Mouse (Mus musculus) mature B cell (primary cell): ENCODE results near the gene Calm5.

ENCODE experiments used
- in situ Hi-C: fragments of 300-500 bp; cut with MboI; formaldehyde crosslinking; loops from 2 replicates; pipeline ENCODE4 v1.14.3; 2019

The Calm5 gene

GRCm38 (mm10) chr13:3865648-3866354, 11.8 kb downstream of the Calm5 start:
- in situ Hi-C loops = no loop called here

- in situ Hi-C loops = no loop called here
Observed at GRCm38 (mm10) chr13:3866355-3867052, 12.5 kb downstream of the Calm5 start.

GRCm38 (mm10) chr13:3867158-3867557, 13.2 kb downstream of the Calm5 start:
- in situ Hi-C loops = no loop called here

- in situ Hi-C loops = no loop called here
Observed at GRCm38 (mm10) chr13:3869901-3870300, 15.9 kb downstream of the Calm5 start.

DNA sequence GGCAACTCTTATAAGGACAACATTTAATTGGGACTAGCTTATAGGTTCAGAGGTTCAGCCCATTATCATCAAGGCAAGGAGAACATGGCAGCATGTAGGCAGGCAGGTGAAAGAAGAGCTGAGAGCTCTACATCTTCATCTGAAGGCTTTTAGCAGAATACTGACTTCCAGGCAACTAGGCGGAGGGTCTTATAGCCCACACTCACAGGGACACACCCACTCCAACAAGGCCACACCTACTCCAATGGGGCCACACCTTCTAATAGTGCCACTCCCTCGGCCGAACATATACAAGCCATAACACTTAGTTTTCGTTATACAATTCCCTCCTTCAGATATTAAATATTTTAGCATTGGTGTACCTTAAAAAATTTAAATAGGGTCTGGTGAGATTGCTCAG, 18.9 kb downstream of the Calm5 start:
- in situ Hi-C loops = no loop called here

- in situ Hi-C loops = loop anchor here (25.0 kb wide), 1 partner anchor 464 kb away; no protein-coding TSS in a partner anchor
Observed at GRCm38 (mm10) chr13:3876448-3876847, 22.5 kb downstream of the Calm5 start.

GRCm38 (mm10) chr13:3877185-3877584, 23.2 kb downstream of the Calm5 start:
- in situ Hi-C loops = loop anchor here (25.0 kb wide), 1 partner anchor 465 kb away; no protein-coding TSS in a partner anchor

GRCm38 (mm10) chr13:3877679-3878220, 23.8 kb downstream of the Calm5 start:
- in situ Hi-C loops = loop anchor here (25.0 kb wide), 1 partner anchor 465 kb away; no protein-coding TSS in a partner anchor

DNA sequence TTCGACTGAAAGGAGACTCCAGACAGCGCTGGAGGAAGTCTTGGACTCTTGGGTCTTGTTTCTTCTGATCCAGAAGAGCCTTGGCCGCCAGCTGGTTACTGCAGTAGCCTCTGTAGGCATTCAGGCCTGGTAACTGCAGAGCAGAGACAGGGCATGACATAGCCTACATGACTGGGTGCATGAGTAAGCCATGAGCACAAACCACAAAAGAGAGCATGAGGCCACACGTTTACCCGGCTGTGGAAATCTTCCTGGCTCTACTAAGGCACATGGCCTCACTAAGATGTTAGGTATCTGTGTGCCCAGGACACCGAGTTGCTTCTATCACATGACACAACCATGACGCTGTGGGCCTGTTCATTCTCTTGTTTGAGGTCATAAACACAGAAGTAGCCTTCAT, 32.7 kb downstream of the Calm5 start:
- in situ Hi-C loops = loop anchor here (25.0 kb wide), 1 partner anchor 474 kb away; no protein-coding TSS in a partner anchor

DNA sequence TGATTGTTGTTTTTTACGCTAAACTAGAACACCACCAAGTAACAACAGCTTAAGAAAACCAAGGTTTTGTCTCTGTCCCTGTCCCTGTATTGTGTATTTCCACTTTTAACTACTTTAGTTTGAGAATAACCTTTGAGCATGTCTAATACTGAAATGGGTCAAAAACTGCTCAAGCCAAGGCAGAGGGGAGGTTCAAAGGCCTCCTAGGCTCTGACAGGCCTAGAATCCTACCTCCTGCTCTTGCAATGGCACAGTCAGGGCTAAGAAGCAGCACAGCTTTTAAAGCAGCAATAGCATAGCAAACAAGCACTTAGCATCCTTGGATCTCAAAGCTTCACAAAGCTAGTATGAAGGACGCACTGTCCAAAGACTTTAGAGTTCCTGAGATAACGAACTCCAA, 35.1 kb downstream of the Calm5 start:
- in situ Hi-C loops = loop anchor here (25.0 kb wide), 1 partner anchor 477 kb away; no protein-coding TSS in a partner anchor

DNA sequence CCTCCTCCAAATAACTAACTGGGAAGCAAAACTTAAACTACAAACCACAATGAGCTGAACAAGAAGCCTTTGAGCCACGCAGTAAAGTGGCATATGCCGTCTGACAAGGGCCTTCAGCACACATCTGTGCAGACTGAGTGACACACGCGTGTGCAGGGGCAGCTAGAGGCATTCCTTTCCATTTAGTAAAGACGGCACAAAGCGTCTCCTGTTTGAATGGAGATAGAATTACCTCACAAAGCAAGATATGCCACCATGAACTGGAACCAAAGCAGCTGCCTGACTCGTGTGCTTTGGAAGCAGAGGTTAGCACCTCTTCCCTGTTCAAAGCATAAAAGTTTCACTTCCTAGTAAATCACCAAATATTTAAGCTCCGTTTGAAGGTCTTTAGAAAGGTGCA, 36.1 kb downstream of the Calm5 start:
- in situ Hi-C loops = loop anchor here (25.0 kb wide), 1 partner anchor 478 kb away; no protein-coding TSS in a partner anchor

- in situ Hi-C loops = loop anchor here (25.0 kb wide), 1 partner anchor 479 kb away; no protein-coding TSS in a partner anchor
Observed at GRCm38 (mm10) chr13:3891479-3892087, 37.6 kb downstream of the Calm5 start.

DNA sequence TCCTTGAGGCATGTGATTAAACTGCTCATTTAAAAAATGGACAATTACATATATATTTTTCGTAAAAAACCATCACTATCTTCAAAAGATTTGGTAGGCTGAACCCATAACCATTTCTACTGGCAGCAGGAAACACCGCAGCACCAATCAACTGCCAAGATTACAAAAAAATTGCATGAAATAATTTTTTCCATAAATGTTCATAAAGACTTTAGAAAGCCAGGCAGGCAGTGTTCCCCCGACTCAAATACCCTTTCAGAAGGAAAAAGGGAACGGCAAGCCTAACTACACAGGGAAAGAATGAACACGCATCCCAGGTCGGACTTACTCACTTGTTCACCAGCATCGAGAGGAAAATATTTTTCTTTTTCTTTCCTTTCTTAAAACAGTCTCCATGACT, 38.6 kb downstream of the Calm5 start:
- in situ Hi-C loops = loop anchor here (25.0 kb wide), 1 partner anchor 480 kb away; no protein-coding TSS in a partner anchor

DNA sequence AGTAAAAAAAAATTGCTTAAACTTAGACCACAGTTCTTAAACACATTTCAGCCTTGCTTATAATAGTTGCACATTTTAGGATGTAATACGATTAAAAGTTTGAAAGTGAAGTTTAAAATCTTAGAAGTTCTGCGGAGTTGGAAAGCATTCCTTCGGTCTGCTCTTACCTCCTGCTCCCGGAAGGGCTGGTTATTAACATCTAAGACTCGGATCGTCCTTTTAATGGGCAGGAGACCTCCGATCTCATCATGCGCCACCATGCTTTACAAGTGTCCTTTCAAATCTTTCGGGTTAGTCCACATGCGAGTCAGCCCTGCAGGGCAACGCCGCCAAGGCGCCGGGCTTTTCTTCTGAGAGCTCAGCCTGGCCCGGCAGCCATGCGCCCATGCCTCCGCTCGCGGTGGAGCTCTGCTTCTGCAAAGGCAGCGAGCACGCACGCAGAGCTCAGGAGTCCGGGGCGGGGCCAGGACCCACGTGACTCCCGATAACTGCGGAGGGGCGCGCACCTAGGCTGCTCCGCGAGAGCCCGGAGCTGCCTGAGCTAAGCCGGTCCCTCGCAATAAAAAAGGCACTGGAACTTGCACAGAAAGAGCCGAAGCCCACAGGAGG, 39.3 kb downstream of the Calm5 start:
- in situ Hi-C loops = loop anchor here (25.0 kb wide), 1 partner anchor 481 kb away; no protein-coding TSS in a partner anchor

- in situ Hi-C loops = loop anchor here (25.0 kb wide), 1 partner anchor 482 kb away; no protein-coding TSS in a partner anchor
Observed at GRCm38 (mm10) chr13:3894549-3894948, 40.6 kb downstream of the Calm5 start.

GRCm38 (mm10) chr13:3895397-3895980, 41.5 kb downstream of the Calm5 start:
- in situ Hi-C loops = loop anchor here (5.0 to 25.0 kb wide), 2 partner anchors 228 to 483 kb away; no protein-coding TSS in a partner anchor

GRCm38 (mm10) chr13:3896032-3896431, 42.1 kb downstream of the Calm5 start:
- in situ Hi-C loops = loop anchor here (5.0 to 25.0 kb wide), 2 partner anchors 229 to 484 kb away; no protein-coding TSS in a partner anchor

- in situ Hi-C loops = loop anchor here (5.0 to 25.0 kb wide), 2 partner anchors 230 to 485 kb away; no protein-coding TSS in a partner anchor
Observed at GRCm38 (mm10) chr13:3896913-3897312, 42.9 kb downstream of the Calm5 start.

DNA sequence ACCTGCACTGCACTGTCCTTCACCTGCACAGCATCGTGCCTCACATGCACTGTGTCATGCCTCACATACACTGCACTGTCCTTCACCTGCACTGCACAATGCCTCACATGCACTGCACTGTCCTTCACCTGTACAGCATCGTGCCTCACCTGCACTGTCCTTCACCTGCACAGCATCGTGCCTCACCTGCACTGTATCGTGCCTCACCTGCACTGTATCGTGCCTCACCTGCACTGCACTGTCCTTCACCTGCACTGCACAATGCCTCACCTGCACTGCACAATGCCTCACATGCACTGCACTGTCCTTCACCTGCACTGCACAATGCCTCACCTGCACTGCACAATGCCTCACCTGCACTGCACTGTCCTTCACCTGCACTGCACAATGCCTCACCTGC, 44.2 kb downstream of the Calm5 start:
- in situ Hi-C loops = loop anchor here (5.0 to 25.0 kb wide), 2 partner anchors 231 to 486 kb away; no protein-coding TSS in a partner anchor

DNA sequence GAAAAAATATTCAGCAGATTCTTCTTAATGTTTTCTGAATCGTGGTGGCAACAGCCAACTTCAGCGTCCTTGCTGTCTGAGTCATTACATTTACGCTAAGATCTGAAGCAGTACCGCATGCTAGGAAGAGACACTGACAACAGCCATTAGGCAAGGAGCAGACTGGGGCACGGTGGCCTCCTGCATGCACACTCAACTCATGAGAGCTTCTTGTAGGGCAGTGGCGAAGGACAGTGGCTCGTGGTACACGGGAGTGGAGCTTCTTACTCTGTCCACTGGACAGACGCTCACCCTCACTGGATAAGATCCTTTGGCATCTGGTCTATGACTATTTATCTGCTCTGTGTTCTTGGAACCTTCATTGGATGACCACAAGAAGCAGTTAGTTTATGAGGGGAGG, 45.3 kb downstream of the Calm5 start:
- in situ Hi-C loops = loop anchor here (5.0 to 25.0 kb wide), 2 partner anchors 232 to 487 kb away; no protein-coding TSS in a partner anchor
